Mouse (Mus musculus): ENCODE results near the gene Ccni. TPM values are rescaled to one million over a fixed set of nuclear protein-coding genes. Genes with fewer than 3 reads are reported as not detected.

The Ccni gene
- polyA plus RNA-seq, 1 experiment: not detected

- Histone ChIP-seq H3K4me3 (ENCODE audit: insufficient read depth, low read depth, low read length) (no peak overlapping the region), H3K27ac (ENCODE audit: insufficient read depth, low read depth, low read length) (no peak overlapping the region), H3K4me1 (ENCODE audit: control insufficient read depth, insufficient read depth, low read length) (no peaks in the 10 kb centered on the region)
- TF ChIP-seq CTCF (IDR thresholded peaks at IDR 0.05; ENCODE audit: insufficient read depth, low read depth, low read length) (no peak), POLR2A (IDR thresholded peaks at IDR 0.05; ENCODE audit: insufficient read depth, low read depth, low read length) (no peak)
- 79% methylated on average over 3 of the region's 3 CpGs for WGBS
These were observed 29.6 kb upstream of the Ccni start for GRCm38 (mm10) chr5:93235888-93236287.

- H3K4me3 ChIP-seq (ENCODE audit: insufficient read depth, low read depth, low read length): no peak overlapping the region
- WGBS: 79% methylated on average over 2 of the region's 2 CpGs
- H3K4me1 ChIP-seq (ENCODE audit: control insufficient read depth, insufficient read depth, low read length): no peaks in the 10 kb centered on the region
- H3K27ac ChIP-seq (ENCODE audit: insufficient read depth, low read depth, low read length): no peak overlapping the region
- TF ChIP-seq CTCF (IDR thresholded peaks at IDR 0.05; ENCODE audit: insufficient read depth, low read depth, low read length): no peak
- TF ChIP-seq POLR2A (IDR thresholded peaks at IDR 0.05; ENCODE audit: insufficient read depth, low read depth, low read length): no peak
These were observed 28.3 kb upstream of the Ccni start for GRCm38 (mm10) chr5:93234605-93235004.

GRCm38 (mm10) chr5:93234130-93234529, 27.8 kb upstream of the Ccni start:
- H3K4me1 ChIP-seq (ENCODE audit: control insufficient read depth, insufficient read depth, low read length): no peaks in the 10 kb centered on the region
- no peak overlapping the region for H3K27ac ChIP-seq (ENCODE audit: insufficient read depth, low read depth, low read length)
- WGBS: 46% methylated on average over 4 of the region's 4 CpGs
- TF ChIP-seq CTCF (IDR thresholded peaks at IDR 0.05; ENCODE audit: insufficient read depth, low read depth, low read length) (no peak), POLR2A (IDR thresholded peaks at IDR 0.05; ENCODE audit: insufficient read depth, low read depth, low read length) (no peak)
- no peak overlapping the region for H3K4me3 ChIP-seq (ENCODE audit: insufficient read depth, low read depth, low read length)

GRCm38 (mm10) chr5:93232838-93233237, 26.5 kb upstream of the Ccni start:
- Histone ChIP-seq H3K4me3 (ENCODE audit: insufficient read depth, low read depth, low read length) (no peak overlapping the region), H3K27ac (ENCODE audit: insufficient read depth, low read depth, low read length) (no peak overlapping the region), H3K4me1 (ENCODE audit: control insufficient read depth, insufficient read depth, low read length) (no peaks in the 10 kb centered on the region)
- TF ChIP-seq POLR2A (IDR thresholded peaks at IDR 0.05; ENCODE audit: insufficient read depth, low read depth, low read length) (no peak), CTCF (IDR thresholded peaks at IDR 0.05; ENCODE audit: insufficient read depth, low read depth, low read length) (no peak)
- WGBS: 92% methylated on average over 2 of the region's 2 CpGs

GRCm38 (mm10) chr5:93231721-93232120, 25.4 kb upstream of the Ccni start:
- no peak overlapping the region for H3K27ac ChIP-seq (ENCODE audit: insufficient read depth, low read depth, low read length)
- 72% methylated on average over 3 of the region's 3 CpGs for WGBS

GRCm38 (mm10) chr5:93229527-93229926, 23.2 kb upstream of the Ccni start:
- H3K4me1 ChIP-seq (ENCODE audit: control insufficient read depth, insufficient read depth, low read length): no peaks in the 10 kb centered on the region
- no peak overlapping the region for H3K27ac ChIP-seq (ENCODE audit: insufficient read depth, low read depth, low read length)
- 71% methylated on average over 2 of the region's 2 CpGs for WGBS
- TF ChIP-seq CTCF (IDR thresholded peaks at IDR 0.05; ENCODE audit: insufficient read depth, low read depth, low read length): no peak
- TF ChIP-seq POLR2A (IDR thresholded peaks at IDR 0.05; ENCODE audit: insufficient read depth, low read depth, low read length): no peak
- no peak overlapping the region for H3K4me3 ChIP-seq (ENCODE audit: insufficient read depth, low read depth, low read length)

More at GRCm38 (mm10) chr5:93231721-93232120, 25.4 kb upstream of the Ccni start:
- Histone ChIP-seq H3K4me3 (ENCODE audit: insufficient read depth, low read depth, low read length) (no peak overlapping the region), H3K4me1 (ENCODE audit: control insufficient read depth, insufficient read depth, low read length) (no peaks in the 10 kb centered on the region)
- TF ChIP-seq CTCF (IDR thresholded peaks at IDR 0.05; ENCODE audit: insufficient read depth, low read depth, low read length) (no peak), POLR2A (IDR thresholded peaks at IDR 0.05; ENCODE audit: insufficient read depth, low read depth, low read length) (no peak)

GRCm38 (mm10) chr5:93227157-93227556, 20.9 kb upstream of the Ccni start:
- Histone ChIP-seq H3K27ac (ENCODE audit: insufficient read depth, low read depth, low read length) (no peak overlapping the region), H3K4me3 (ENCODE audit: insufficient read depth, low read depth, low read length) (no peak overlapping the region), H3K4me1 (ENCODE audit: control insufficient read depth, insufficient read depth, low read length) (no peaks in the 10 kb centered on the region)
- 98% methylated on average over 3 of the region's 3 CpGs for WGBS
- TF ChIP-seq CTCF (IDR thresholded peaks at IDR 0.05; ENCODE audit: insufficient read depth, low read depth, low read length) (no peak), POLR2A (IDR thresholded peaks at IDR 0.05; ENCODE audit: insufficient read depth, low read depth, low read length) (no peak)

GRCm38 (mm10) chr5:93224549-93224948, 18.3 kb upstream of the Ccni start:
- WGBS: 75% methylated on average over 2 of the region's 2 CpGs
- no peak overlapping the region for H3K27ac ChIP-seq (ENCODE audit: insufficient read depth, low read depth, low read length)
- H3K4me3 ChIP-seq (ENCODE audit: insufficient read depth, low read depth, low read length): no peak overlapping the region
- no peaks in the 10 kb centered on the region for H3K4me1 ChIP-seq (ENCODE audit: control insufficient read depth, insufficient read depth, low read length)
- TF ChIP-seq POLR2A (IDR thresholded peaks at IDR 0.05; ENCODE audit: insufficient read depth, low read depth, low read length) (no peak), CTCF (IDR thresholded peaks at IDR 0.05; ENCODE audit: insufficient read depth, low read depth, low read length) (no peak)

GRCm38 (mm10) chr5:93221661-93222060, 15.4 kb upstream of the Ccni start:
- H3K27ac ChIP-seq (ENCODE audit: insufficient read depth, low read depth, low read length): no peak overlapping the region
- 39% methylated on average over 3 of the region's 3 CpGs for WGBS

GRCm38 (mm10) chr5:93218375-93218774, 12.1 kb upstream of the Ccni start:
- no peak overlapping the region for H3K27ac ChIP-seq (ENCODE audit: insufficient read depth, low read depth, low read length)
- no peak for TF ChIP-seq POLR2A (IDR thresholded peaks at IDR 0.05; ENCODE audit: insufficient read depth, low read depth, low read length)
- TF ChIP-seq CTCF (IDR thresholded peaks at IDR 0.05; ENCODE audit: insufficient read depth, low read depth, low read length): no peak
- 83% methylated on average over 3 of the region's 3 CpGs for WGBS

More at GRCm38 (mm10) chr5:93221661-93222060, 15.4 kb upstream of the Ccni start:
- H3K4me3 ChIP-seq (ENCODE audit: insufficient read depth, low read depth, low read length): no peak overlapping the region
- H3K4me1 ChIP-seq (ENCODE audit: control insufficient read depth, insufficient read depth, low read length): no peaks in the 10 kb centered on the region
- TF ChIP-seq CTCF (IDR thresholded peaks at IDR 0.05; ENCODE audit: insufficient read depth, low read depth, low read length): no peak
- no peak for TF ChIP-seq POLR2A (IDR thresholded peaks at IDR 0.05; ENCODE audit: insufficient read depth, low read depth, low read length)

More at GRCm38 (mm10) chr5:93218375-93218774, 12.1 kb upstream of the Ccni start:
- Histone ChIP-seq H3K4me3 (ENCODE audit: insufficient read depth, low read depth, low read length) (no peak overlapping the region), H3K4me1 (ENCODE audit: control insufficient read depth, insufficient read depth, low read length) (no peaks in the 10 kb centered on the region)

Data from olfactory bulb, adult 2 months (tissue).